Mouse (Mus musculus): Measurements from ENCODE around the gene Bcas1. TPM values are rescaled to one million over a fixed set of nuclear protein-coding genes. Genes with fewer than 3 reads are reported as not detected.
A peak's percentile ranks its signal among the peaks of the same experiment; 100 is the strongest.

Bcas1 gene
- polyA plus RNA-seq, 1 experiment from 2014 or later: 20.0 TPM

GRCm38 (mm10) chr2:170436204-170436603, 8.6 kb upstream of the Bcas1 start:
- no peaks in the 10 kb centered on the region for H3K9me3 ChIP-seq (ENCODE audit: control insufficient read depth, low read length)
- WGBS: 62% methylated on average over 4 of the region's 4 CpGs
- no peaks in the 10 kb centered on the region for H3K36me3 ChIP-seq (ENCODE audit: control insufficient read depth, insufficient read depth, low read length)
- peaks cover 5% of the 10 kb centered on the region; the same call in 1 of the 2 replicates for H3K4me1 ChIP-seq (ENCODE audit: control insufficient read depth, insufficient read depth, low read depth, low read length)
- no peaks in the 10 kb centered on the region for H3K27me3 ChIP-seq (replicated peaks; ENCODE audit: control insufficient read depth, insufficient read depth, low read length)
- H3K4me2 ChIP-seq (ENCODE audit: low read length): no peak overlapping the region
- no peak overlapping the region for H3K27ac ChIP-seq (ENCODE audit: low read depth, low read length)
- H3K9ac ChIP-seq (ENCODE audit: low read depth, low read length): no peak overlapping the region
- ATAC-seq: no peak
- H3K4me3 ChIP-seq (ENCODE audit: low read length): no peak overlapping the region

DNA sequence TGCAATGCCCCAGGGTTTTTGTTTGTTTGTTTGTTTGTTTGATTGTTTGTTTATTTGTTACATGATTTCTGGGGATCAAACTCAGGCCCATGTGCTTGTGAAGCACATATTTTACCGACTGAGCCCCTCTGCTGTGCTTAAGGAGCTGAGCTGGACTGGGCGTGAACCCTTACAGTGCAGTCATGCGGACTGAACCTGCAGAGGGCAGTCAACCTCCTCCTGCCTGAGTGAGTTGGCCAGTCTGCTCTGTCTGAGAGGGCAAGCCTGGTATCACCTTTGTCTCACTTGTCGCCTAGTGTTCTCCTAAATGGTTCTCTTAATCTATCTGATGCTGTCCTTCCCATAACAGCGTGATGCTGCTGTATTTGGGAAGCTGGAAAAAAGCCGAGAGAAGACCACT, 4.5 kb upstream of the Bcas1 start:
- Histone ChIP-seq H3K9me3 (ENCODE audit: control insufficient read depth, low read length) (no peaks in the 10 kb centered on the region), H3K27ac (ENCODE audit: low read depth, low read length) (no peak overlapping the region), H3K36me3 (ENCODE audit: control insufficient read depth, insufficient read depth, low read length) (no peaks in the 10 kb centered on the region), H3K4me3 (ENCODE audit: low read length) (no peak overlapping the region), H3K27me3 (replicated peaks; ENCODE audit: control insufficient read depth, insufficient read depth, low read length) (no peaks in the 10 kb centered on the region), H3K4me2 (ENCODE audit: low read length) (no peak overlapping the region), H3K4me1 (ENCODE audit: control insufficient read depth, insufficient read depth, low read depth, low read length) (no peaks in the 10 kb centered on the region), H3K9ac (ENCODE audit: low read depth, low read length) (no peak overlapping the region)
- ATAC-seq: no peak
- 59% methylated on average over 6 of the region's 6 CpGs for WGBS

DNA sequence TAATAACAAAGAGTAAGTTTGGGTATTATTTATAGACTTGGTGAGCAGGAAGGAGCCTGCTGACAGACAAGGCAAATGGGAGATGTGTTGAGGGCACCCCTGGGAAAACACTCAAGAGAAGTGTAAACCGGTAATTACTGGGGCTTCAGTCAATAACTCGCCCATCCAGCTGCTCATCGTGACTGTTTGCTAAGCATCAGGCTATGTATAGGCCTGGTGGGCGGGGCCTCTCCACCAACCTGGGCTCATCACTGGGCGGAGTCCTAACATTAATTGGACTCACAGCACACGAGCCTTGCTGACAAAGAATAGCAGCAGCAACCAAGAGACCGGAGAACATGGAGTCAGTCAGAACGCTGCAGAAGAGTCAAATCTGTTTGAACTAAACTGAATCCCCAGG, 1.3 kb upstream of the Bcas1 start:
- Histone ChIP-seq H3K9ac (ENCODE audit: low read depth, low read length) (no peak overlapping the region), H3K27me3 (replicated peaks; ENCODE audit: control insufficient read depth, insufficient read depth, low read length) (no peaks in the 10 kb centered on the region), H3K4me2 (ENCODE audit: low read length) (no peak overlapping the region), H3K36me3 (ENCODE audit: control insufficient read depth, insufficient read depth, low read length) (no peaks in the 10 kb centered on the region), H3K4me1 (ENCODE audit: control insufficient read depth, insufficient read depth, low read depth, low read length) (no peaks in the 10 kb centered on the region), H3K9me3 (ENCODE audit: control insufficient read depth, low read length) (no peaks in the 10 kb centered on the region), H3K27ac (ENCODE audit: low read depth, low read length) (no peak overlapping the region), H3K4me3 (ENCODE audit: low read length) (no peak overlapping the region)
- 61% methylated on average over 8 of the region's 8 CpGs for WGBS
- no peak for ATAC-seq

DNA sequence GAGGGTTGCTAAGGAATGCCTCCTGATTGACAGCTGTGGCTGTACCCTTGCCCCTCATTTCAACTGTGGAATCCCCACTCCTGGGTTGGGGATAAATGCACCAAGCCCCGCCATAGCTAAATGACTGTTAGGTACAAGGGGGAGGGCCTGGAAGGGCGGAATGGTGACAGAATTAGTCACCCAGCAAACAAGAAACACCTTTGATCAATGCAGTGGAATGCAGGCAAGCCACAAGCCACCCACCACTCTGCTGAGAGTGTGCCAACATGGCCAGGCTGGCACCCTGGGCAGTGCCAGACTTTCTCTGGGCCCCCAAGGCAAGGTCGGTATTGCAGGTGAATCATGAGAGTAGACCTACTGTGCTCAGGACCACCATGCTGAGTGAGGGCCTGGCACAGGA, 3.5 kb downstream of the Bcas1 start:
- no peak for ATAC-seq
- 56% methylated on average over 3 of the region's 3 CpGs for WGBS

DNA sequence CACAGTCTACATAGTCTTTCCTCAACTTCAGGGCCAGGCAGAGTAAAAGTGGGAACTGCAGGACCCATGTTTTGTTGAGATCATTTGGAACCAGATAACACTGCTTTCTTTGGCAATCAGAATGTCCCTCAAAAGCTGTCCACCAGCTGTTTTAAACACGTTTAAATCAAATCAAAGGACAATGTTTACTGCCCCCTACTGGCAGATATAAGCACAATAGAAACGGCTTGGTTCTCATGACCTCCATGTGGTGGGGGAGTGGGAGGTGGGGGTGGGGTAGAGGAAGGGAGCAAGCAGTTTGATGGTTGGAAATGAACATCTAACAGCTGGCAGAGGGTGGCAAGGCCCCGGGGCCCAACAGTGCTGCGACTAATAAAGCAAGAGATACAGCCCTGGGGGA, 5.7 kb downstream of the Bcas1 start:
- Histone ChIP-seq H3K27me3 (replicated peaks; ENCODE audit: control insufficient read depth, insufficient read depth, low read length) (no peaks in the 10 kb centered on the region), H3K27ac (ENCODE audit: low read depth, low read length) (no peak overlapping the region), H3K4me3 (ENCODE audit: low read length) (no peak overlapping the region), H3K9me3 (ENCODE audit: control insufficient read depth, low read length) (no peaks in the 10 kb centered on the region), H3K36me3 (ENCODE audit: control insufficient read depth, insufficient read depth, low read length) (no peaks in the 10 kb centered on the region), H3K4me2 (ENCODE audit: low read length) (no peak overlapping the region), H3K4me1 (ENCODE audit: control insufficient read depth, insufficient read depth, low read depth, low read length) (no peaks in the 10 kb centered on the region), H3K9ac (ENCODE audit: low read depth, low read length) (no peak overlapping the region)
- ATAC-seq: no peak
- 47% methylated on average over 4 of the region's 4 CpGs for WGBS

More for the DNA sequence above, 3.5 kb downstream of the Bcas1 start:
- no peaks in the 10 kb centered on the region for H3K4me1 ChIP-seq (ENCODE audit: control insufficient read depth, insufficient read depth, low read depth, low read length)
- H3K4me3 ChIP-seq (ENCODE audit: low read length): no peak overlapping the region
- H3K27me3 ChIP-seq (replicated peaks; ENCODE audit: control insufficient read depth, insufficient read depth, low read length): no peaks in the 10 kb centered on the region
- no peak overlapping the region for H3K27ac ChIP-seq (ENCODE audit: low read depth, low read length)
- no peak overlapping the region for H3K4me2 ChIP-seq (ENCODE audit: low read length)
- H3K9ac ChIP-seq (ENCODE audit: low read depth, low read length): no peak overlapping the region
- H3K36me3 ChIP-seq (ENCODE audit: control insufficient read depth, insufficient read depth, low read length): no peaks in the 10 kb centered on the region
- no peaks in the 10 kb centered on the region for H3K9me3 ChIP-seq (ENCODE audit: control insufficient read depth, low read length)

DNA sequence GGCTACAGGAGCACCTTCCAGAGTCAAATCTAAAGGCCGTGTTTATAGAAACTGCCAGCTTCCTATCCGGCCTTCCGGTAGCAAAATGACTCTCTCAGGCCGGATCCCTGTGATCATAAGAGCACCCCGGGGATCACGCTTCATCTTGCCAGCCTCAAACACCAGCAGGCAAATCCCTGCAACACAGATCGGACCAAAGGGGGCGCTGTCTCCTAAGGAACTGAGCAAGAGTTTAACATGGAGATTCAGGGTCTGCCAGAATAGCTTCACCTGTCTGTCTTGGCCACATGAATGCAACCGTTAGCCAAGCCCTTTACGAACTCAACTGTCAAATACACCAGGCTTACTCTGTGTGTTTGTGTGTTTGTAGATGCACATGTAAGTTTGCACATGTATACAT, 8.9 kb downstream of the Bcas1 start:
- Histone ChIP-seq H3K4me3 (ENCODE audit: low read length) (no peak overlapping the region), H3K9me3 (ENCODE audit: control insufficient read depth, low read length) (no peaks in the 10 kb centered on the region), H3K27me3 (replicated peaks; ENCODE audit: control insufficient read depth, insufficient read depth, low read length) (no peaks in the 10 kb centered on the region), H3K27ac (ENCODE audit: low read depth, low read length) (no peak overlapping the region), H3K9ac (ENCODE audit: low read depth, low read length) (no peak overlapping the region), H3K4me1 (ENCODE audit: control insufficient read depth, insufficient read depth, low read depth, low read length) (no peaks in the 10 kb centered on the region), H3K36me3 (ENCODE audit: control insufficient read depth, insufficient read depth, low read length) (no peaks in the 10 kb centered on the region), H3K4me2 (ENCODE audit: low read length) (no peak overlapping the region)
- WGBS: 56% methylated on average over 10 of the region's 10 CpGs
- ATAC-seq: no peak

- Histone ChIP-seq H3K9me3 (ENCODE audit: control insufficient read depth, low read length) (no peaks in the 10 kb centered on the region), H3K9ac (ENCODE audit: low read depth, low read length) (no peak overlapping the region), H3K4me2 (ENCODE audit: low read length) (peak overlapping the region; percentile 44), H3K4me3 (ENCODE audit: low read length) (no peak overlapping the region; the same call in 1 of the 2 replicates), H3K27me3 (replicated peaks; ENCODE audit: control insufficient read depth, insufficient read depth, low read length) (0 out of 2 replicates have a peak, but pooled peaks cover 4% of the 10 kb centered on the region), H3K27ac (ENCODE audit: low read depth, low read length) (no peak overlapping the region), H3K36me3 (ENCODE audit: control insufficient read depth, insufficient read depth, low read length) (no peaks in the 10 kb centered on the region), H3K4me1 (ENCODE audit: control insufficient read depth, insufficient read depth, low read depth, low read length) (peaks cover 4% of the 10 kb centered on the region)
- WGBS: 12% methylated on average over 13 of the region's 13 CpGs
- 0 out of 2 replicates have a peak, but pooled peaks have one; percentile 35 for ATAC-seq
Measured at GRCm38 (mm10) chr2:170411490-170412168, 16.0 kb downstream of the Bcas1 start.

GRCm38 (mm10) chr2:170410677-170411489, 16.8 kb downstream of the Bcas1 start:
- Histone ChIP-seq H3K27me3 (replicated peaks; ENCODE audit: control insufficient read depth, insufficient read depth, low read length) (0 out of 2 replicates have a peak, but pooled peaks cover 4% of the 10 kb centered on the region), H3K4me3 (ENCODE audit: low read length) (peak overlapping the region; percentile 11; the same call in 1 of the 2 replicates), H3K27ac (ENCODE audit: low read depth, low read length) (no peak overlapping the region), H3K9me3 (ENCODE audit: control insufficient read depth, low read length) (no peaks in the 10 kb centered on the region), H3K9ac (ENCODE audit: low read depth, low read length) (0 out of 2 replicates have a peak overlapping the region, but pooled peaks have one; percentile 9), H3K4me1 (ENCODE audit: control insufficient read depth, insufficient read depth, low read depth, low read length) (peaks cover 4% of the 10 kb centered on the region), H3K4me2 (ENCODE audit: low read length) (peak overlapping the region; percentile 44), H3K36me3 (ENCODE audit: control insufficient read depth, insufficient read depth, low read length) (no peaks in the 10 kb centered on the region)
- 33% methylated on average over 23 of the region's 23 CpGs for WGBS
- ATAC-seq: 0 out of 2 replicates have a peak, but pooled peaks have one; percentile 41

DNA sequence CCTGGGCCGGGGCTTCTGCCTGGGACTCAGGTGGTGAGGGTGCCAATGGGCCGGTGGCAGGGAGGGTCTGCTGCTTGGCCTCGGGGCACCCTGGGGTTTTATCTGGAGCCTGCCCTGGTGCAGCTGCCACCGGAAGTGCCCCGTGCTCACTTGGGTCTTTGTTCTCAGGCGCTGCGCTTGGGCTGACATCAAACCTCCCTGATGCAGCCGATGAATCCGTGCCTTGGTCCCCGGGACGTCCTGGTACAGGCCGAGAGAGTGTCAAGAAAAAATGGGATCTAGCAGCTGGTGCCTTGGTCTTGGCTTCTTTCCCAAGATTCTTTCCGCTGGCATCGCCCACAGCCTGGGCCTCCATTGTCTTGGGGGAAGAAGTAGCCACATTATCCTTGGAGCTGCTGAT, 21.2 kb downstream of the Bcas1 start:
- Histone ChIP-seq H3K27ac (ENCODE audit: low read depth, low read length) (peak overlapping the region; percentile 52; the same call in 1 of the 2 replicates), H3K4me3 (ENCODE audit: low read length) (peak overlapping the region; percentile 1; the same call in 1 of the 2 replicates), H3K4me2 (ENCODE audit: low read length) (peak overlapping the region; percentile 32), H3K27me3 (replicated peaks; ENCODE audit: control insufficient read depth, insufficient read depth, low read length) (0 out of 2 replicates have a peak, but pooled peaks cover 4% of the 10 kb centered on the region), H3K9me3 (ENCODE audit: control insufficient read depth, low read length) (no peaks in the 10 kb centered on the region), H3K4me1 (ENCODE audit: control insufficient read depth, insufficient read depth, low read depth, low read length) (peaks cover 11% of the 10 kb centered on the region), H3K36me3 (ENCODE audit: control insufficient read depth, insufficient read depth, low read length) (no peaks in the 10 kb centered on the region), H3K9ac (ENCODE audit: low read depth, low read length) (no peak overlapping the region)
- WGBS: 25% methylated on average over 14 of the region's 14 CpGs
- peak; percentile 37; the same call in 1 of the 2 replicates for ATAC-seq
